Mouse (Mus musculus) gastrocnemius, adult 18-20 months (tissue): ENCODE data around the gene Casp1. TPM values are rescaled to one million over a fixed set of nuclear protein-coding genes. Genes with fewer than 3 reads are reported as not detected.

Source experiments
- total RNA-seq, 2 experiments: library from RNA; stranded (reverse); gene quantifications; 2 replicates each; pipeline ENCODE4 v1.2.3; 2021

The Casp1 gene
- total RNA-seq, 2 experiments from 2014 or later = 0.30 to 0.50 TPM

Other genes with a start within 250 kb of the Casp1 start
- 1 to 10 TPM in 1 of 2 experiments, under 1 TPM in 1; 0.84 to 1.8 TPM for gene Casp4, start 10.3 kb downstream of the Casp1 start, total RNA-seq
- gene Casp12, start 46.9 kb downstream of the Casp1 start, total RNA-seq = 1 to 10 TPM; 5.5 to 7.2 TPM